Mouse (Mus musculus) liver, adult 2 months (tissue): ENCODE measurements at regions not wholly inside any gene's neighbourhood (a gene's known extent, or its start where the extent isn't known, plus 50 kb on each side); places are given as distances from the start of the nearest gene placed in this dataset.

Experiments used
- DNase-seq: peaks from one replicate; pipeline ENCODE4 v3.0.0-alpha.2; 2011; ENCODE audit warnings: low read depth, low spot score; ENCODE audit errors: extremely low read depth
- H3K27ac ChIP-seq: fragments of 200-500 bp; replicated peaks from 2 replicates; pipeline ENCODE4 v1.5.1; 2012; ENCODE audit warnings: low read depth, mild to moderate bottlenecking, control low read depth, inconsistent platforms, low read length; ENCODE audit not compliant: insufficient read depth
- H3K27me3 ChIP-seq: fragments of 200-500 bp; 2 replicates; pipeline ENCODE4 v1.6.1; 2012; ENCODE audit warnings: mild to moderate bottlenecking, moderate library complexity, low read length, inconsistent platforms; ENCODE audit not compliant: control insufficient read depth, insufficient read depth
- H3K36me3 ChIP-seq: fragments of 200-500 bp; 2 replicates; pipeline ENCODE4 v1.6.1; 2012; ENCODE audit warnings: low read length, inconsistent platforms; ENCODE audit not compliant: control insufficient read depth, insufficient read depth
- H3K4me1 ChIP-seq: fragments of 200-500 bp; 2 replicates; pipeline ENCODE4 v1.6.1; 2011; ENCODE audit warnings: low read length; ENCODE audit not compliant: control insufficient read depth, insufficient read depth
- H3K4me3 ChIP-seq: fragments of 200-500 bp; 2 replicates; pipeline ENCODE4 v1.5.1; 2011; ENCODE audit warnings: low read depth, mild to moderate bottlenecking, control low read depth, low read length, moderate library complexity; ENCODE audit not compliant: insufficient read depth
- H3K79me2 ChIP-seq: fragments of 200-500 bp; 2 replicates; pipeline ENCODE4 v1.6.1; 2012; ENCODE audit warnings: inconsistent platforms, mild to moderate bottlenecking, low read length, moderate library complexity; ENCODE audit not compliant: control insufficient read depth, insufficient read depth
- H3K9ac ChIP-seq: fragments of 200-500 bp; 2 replicates; pipeline ENCODE4 v1.6.1; 2012; ENCODE audit warnings: low read depth, mild to moderate bottlenecking, control low read depth, inconsistent platforms, low read length
- CTCF ChIP-seq: fragments of 200-500 bp; IDR thresholded peaks from 2 replicates; pipeline ENCODE4 v1.5.1; 2011; ENCODE audit warnings: low read depth, low read length, control low read depth
- POLR2A ChIP-seq: fragments of 200-500 bp; IDR thresholded peaks from 2 replicates; pipeline ENCODE4 v1.6.1; 2011; ENCODE audit warnings: low read length, control low read depth; ENCODE audit not compliant: insufficient read depth; ENCODE audit errors: extremely low read depth
- WGBS: fragments of 180-500 bp; shearing (Covaris S2); methylation state at CpG from one replicate; pipeline ENCODE4 v1.1.7; 2018; 5-methylcytosine and 5-hydroxymethylcytosine counted together

- Histone ChIP-seq H3K4me1 (no peaks in the 10 kb centered on the region), H3K36me3 (no peaks in the 10 kb centered on the region), H3K27ac (no peak overlapping the region), H3K27me3 (no peaks in the 10 kb centered on the region), H3K9ac (no peak overlapping the region), H3K4me3 (no peak overlapping the region), H3K79me2 (no peaks in the 10 kb centered on the region)
- no peak for DNase-seq
- WGBS, result 39% methylated on average over 13 of the region's 13 CpGs
- TF ChIP-seq POLR2A (no peak), CTCF (no peak)
Measured at GRCm38 (mm10) chr8:8984159-8984828, 294.0 kb upstream of the Arglu1 start.

- Histone ChIP-seq H3K4me1 (no peaks in the 10 kb centered on the region), H3K79me2 (no peaks in the 10 kb centered on the region), H3K27ac (no peak overlapping the region), H3K27me3 (no peaks in the 10 kb centered on the region), H3K9ac (no peak overlapping the region), H3K4me3 (no peak overlapping the region), H3K36me3 (no peaks in the 10 kb centered on the region)
- WGBS, result 47% methylated on average over 5 of the region's 5 CpGs
- TF ChIP-seq CTCF (no peak), POLR2A (no peak)
- DNase-seq, result no peak
Measured at GRCm38 (mm10) chr8:8983133-8983661, 292.9 kb upstream of the Arglu1 start.

DNA sequence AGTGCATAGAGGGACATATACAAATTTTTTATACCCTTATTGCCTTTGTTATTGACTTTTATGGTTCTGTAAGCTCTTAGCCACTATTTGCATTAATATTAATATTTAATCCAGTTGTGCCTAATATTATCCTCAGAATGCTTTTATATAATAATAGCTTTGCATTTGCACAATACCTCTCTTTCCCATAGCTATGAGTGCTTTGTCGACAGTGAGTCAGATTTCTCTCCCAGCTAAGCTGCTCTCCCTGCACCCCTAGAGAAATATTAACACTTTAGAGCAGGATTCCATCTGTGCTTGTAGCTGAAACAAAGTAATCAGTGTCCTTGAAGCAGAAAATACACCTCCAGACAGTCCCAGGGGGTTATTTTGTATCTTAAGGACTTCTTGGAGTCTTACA lies 288.6 kb upstream of the Arglu1 start:
- H3K27ac ChIP-seq, result no peak overlapping the region
- no peak for DNase-seq
- H3K9ac ChIP-seq, result no peak overlapping the region
- no peaks in the 10 kb centered on the region for H3K36me3 ChIP-seq
- no peak overlapping the region for H3K4me3 ChIP-seq
- no peaks in the 10 kb centered on the region for H3K27me3 ChIP-seq
- no peaks in the 10 kb centered on the region for H3K79me2 ChIP-seq
- no peaks in the 10 kb centered on the region for H3K4me1 ChIP-seq
- no peak for TF ChIP-seq CTCF
- no peak for TF ChIP-seq POLR2A
- 50% methylated on average over 1 of the region's 1 CpGs for WGBS

DNA sequence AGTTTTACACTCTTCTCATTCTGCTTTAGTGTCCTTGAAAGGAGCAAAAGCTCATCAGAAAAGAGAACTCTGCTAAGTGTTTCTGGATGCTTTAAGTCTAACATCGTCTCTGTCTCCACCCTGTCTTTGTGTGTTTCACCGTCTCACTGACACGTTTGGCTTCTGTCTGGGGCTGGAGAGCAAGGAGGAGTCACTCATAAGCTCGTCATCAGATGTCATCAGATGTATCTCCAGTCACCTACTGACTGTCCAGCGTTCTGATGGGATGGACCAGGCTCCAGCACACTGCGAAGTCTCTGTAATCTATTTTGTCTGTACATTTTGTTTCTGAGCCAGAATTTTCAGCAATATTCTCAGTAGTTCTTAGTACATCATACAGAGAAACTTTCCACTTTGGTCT lies 283.4 kb upstream of the Arglu1 start:
- H3K4me3 ChIP-seq, result no peak overlapping the region
- no peaks in the 10 kb centered on the region for H3K27me3 ChIP-seq
- no peak for DNase-seq
- H3K9ac ChIP-seq, result no peak overlapping the region
- H3K36me3 ChIP-seq, result no peaks in the 10 kb centered on the region
- no peak overlapping the region for H3K27ac ChIP-seq
- no peaks in the 10 kb centered on the region for H3K4me1 ChIP-seq
- H3K79me2 ChIP-seq, result no peaks in the 10 kb centered on the region
- TF ChIP-seq CTCF (no peak), POLR2A (no peak)
- WGBS, result 62% methylated on average over 6 of the region's 6 CpGs

DNA sequence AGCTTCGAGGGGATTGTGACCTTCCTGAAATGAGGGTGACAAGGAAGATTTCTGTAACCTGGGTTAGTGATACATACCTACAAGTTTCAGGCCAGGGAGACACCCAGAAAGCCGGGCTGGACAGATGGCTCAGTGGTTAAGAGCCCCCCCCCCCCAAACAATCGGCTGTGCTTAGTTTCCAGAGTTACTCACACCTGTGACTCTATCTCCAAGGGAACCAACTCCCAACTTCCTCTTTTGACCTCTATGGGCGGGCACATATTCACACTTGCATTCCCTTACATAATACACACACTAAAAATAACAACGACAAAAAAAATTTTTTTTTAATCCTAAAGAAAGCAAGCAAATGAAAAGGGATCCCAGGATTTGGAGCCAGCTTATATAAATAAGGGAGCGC lies 283.0 kb upstream of the Arglu1 start:
- Histone ChIP-seq H3K27ac (no peak overlapping the region), H3K36me3 (no peaks in the 10 kb centered on the region), H3K27me3 (no peaks in the 10 kb centered on the region), H3K79me2 (no peaks in the 10 kb centered on the region), H3K9ac (no peak overlapping the region), H3K4me1 (no peaks in the 10 kb centered on the region), H3K4me3 (no peak overlapping the region)
- DNase-seq, result no peak
- TF ChIP-seq CTCF (no peak), POLR2A (no peak)
- WGBS, result 68% methylated on average over 6 of the region's 6 CpGs

DNA sequence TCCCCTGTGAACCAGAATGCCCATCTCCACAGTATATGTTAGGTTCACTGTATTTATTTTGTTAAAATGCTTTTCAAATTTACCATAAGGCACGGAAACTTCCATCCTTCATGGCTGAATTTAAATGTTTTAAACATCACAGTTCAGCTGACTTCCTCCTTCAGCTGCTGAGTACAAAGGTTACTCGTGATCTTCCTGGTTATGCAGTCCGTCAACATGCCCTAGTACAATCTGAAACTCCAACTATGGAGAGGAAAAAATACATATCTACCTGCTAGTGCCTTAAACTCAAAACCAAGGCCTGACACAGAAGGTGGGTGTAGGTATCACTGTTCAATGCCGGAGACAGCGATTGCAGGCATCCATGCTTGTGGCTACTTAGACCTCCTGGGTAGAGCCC lies 280.5 kb upstream of the Arglu1 start:
- Histone ChIP-seq H3K9ac (no peak overlapping the region), H3K27me3 (no peaks in the 10 kb centered on the region), H3K79me2 (no peaks in the 10 kb centered on the region), H3K4me3 (no peak overlapping the region), H3K36me3 (no peaks in the 10 kb centered on the region), H3K27ac (no peak overlapping the region), H3K4me1 (no peaks in the 10 kb centered on the region)
- WGBS, result 69% methylated on average over 5 of the region's 5 CpGs
- TF ChIP-seq CTCF (no peak), POLR2A (no peak)
- DNase-seq, result no peak
